Mouse (Mus musculus) MEL (cell line): ENCODE results near the gene Gm11985. TPM values are rescaled to one million over a fixed set of nuclear protein-coding genes. Genes with fewer than 3 reads are reported as not detected.

Experiments used
- DNase-seq: peaks from one replicate; pipeline ENCODE4 v3.0.0; 2011; ENCODE audit warnings: low read depth, low spot score
- H3K27ac ChIP-seq: 2 replicates; pipeline ENCODE4 v1.5.1; 2012; ENCODE audit warnings: low read depth, mild to moderate bottlenecking, control low read depth, low read length, moderate library complexity; ENCODE audit not compliant: control insufficient read depth
- H3K27me3 ChIP-seq, 2 experiments: fragments of 150-350 bp in 1 of 2; sonication (generic) in 1 of 2; 2 replicates each; pipeline ENCODE4 v1.6.1; 2012; ENCODE audit warnings: low read length in 2 of 2, mild to moderate bottlenecking in 2 of 2, improper control_type of control experiment in 1 of 2, moderate library complexity in 1 of 2; ENCODE audit not compliant: insufficient read depth in 2 of 2, control insufficient read depth in 1 of 2
- H3K36me3 ChIP-seq, 2 experiments: 2 replicates each; pipeline ENCODE4 v1.6.1; 2012 to 2014; ENCODE audit warnings: low read length in 2 of 2, improper control_type of control experiment in 1 of 2, inconsistent platforms in 1 of 2, mild to moderate bottlenecking in 1 of 2; ENCODE audit not compliant: insufficient read depth in 2 of 2, control insufficient read depth in 1 of 2
- H3K4me1 ChIP-seq, 2 experiments: fragments of 150-350 bp in 1 of 2; sonication (generic) in 1 of 2; 2 replicates each; pipeline ENCODE4 v1.6.1; 2012; ENCODE audit warnings: low read length in 2 of 2, improper control_type of control experiment in 1 of 2, mild to moderate bottlenecking in 1 of 2; ENCODE audit not compliant: insufficient read depth in 2 of 2, control insufficient read depth in 1 of 2
- H3K4me3 ChIP-seq, 2 experiments: fragments of 150-350 bp in 1 of 2; sonication (generic) in 1 of 2; 2 replicates each; pipeline ENCODE4 v1.5.1; 2012; ENCODE audit warnings: low read depth in 2 of 2, low read length in 2 of 2, mild to moderate bottlenecking in 2 of 2, moderate library complexity in 2 of 2, control low read depth in 1 of 2, improper control_type of control experiment in 1 of 2; ENCODE audit not compliant: control insufficient read depth in 1 of 2, insufficient read depth in 1 of 2
- H3K79me2 ChIP-seq: 2 replicates; pipeline ENCODE4 v1.6.1; 2012; ENCODE audit warnings: mild to moderate bottlenecking, low read length, moderate library complexity; ENCODE audit not compliant: control insufficient read depth, poor library complexity, insufficient read depth
- H3K9ac ChIP-seq: 2 replicates; pipeline ENCODE4 v1.6.1; 2012; ENCODE audit warnings: low read depth, mild to moderate bottlenecking, control low read depth, low read length, moderate library complexity; ENCODE audit not compliant: control insufficient read depth, poor library complexity, severe bottlenecking
- H3K9me3 ChIP-seq: fragments of 150-350 bp; sonication (generic); replicated peaks from 2 replicates; pipeline ENCODE4 v1.6.1; 2012; ENCODE audit warnings: mild to moderate bottlenecking, low read length, improper control_type of control experiment, moderate library complexity; ENCODE audit not compliant: insufficient read depth
- BHLHE40 ChIP-seq: IDR thresholded peaks from 2 replicates; pipeline ENCODE4 v1.6.1; 2012; ENCODE audit warnings: low read depth, mild to moderate bottlenecking, inconsistent platforms, low read length, improper control_type of control experiment, borderline replicate concordance
- CHD1 ChIP-seq: IDR thresholded peaks from 2 replicates; pipeline ENCODE4 v1.6.1; 2012; ENCODE audit warnings: low read depth, mild to moderate bottlenecking, inconsistent platforms, low read length, improper control_type of control experiment
- CTCF ChIP-seq, 3 experiments: IDR thresholded peaks in 2 of 3; conservative IDR thresholded peaks in 1 of 3; 2 replicates each; pipeline ENCODE4 v1.5.1; 2011 to 2012; ENCODE audit warnings: low read length in 3 of 3, low read depth in 2 of 3, mild to moderate bottlenecking in 2 of 3, improper control_type of control experiment in 1 of 3, inconsistent platforms in 1 of 3, mixed read lengths in 1 of 3, moderate library complexity in 1 of 3; ENCODE audit not compliant: control insufficient read depth in 1 of 3, insufficient read depth in 1 of 3, poor library complexity in 1 of 3, severe bottlenecking in 1 of 3
- ELF1 ChIP-seq: IDR thresholded peaks from 2 replicates; pipeline ENCODE4 v1.6.1; 2014; ENCODE audit warnings: low read depth, mild to moderate bottlenecking, inconsistent platforms, low read length, improper control_type of control experiment, moderate library complexity
- HCFC1 ChIP-seq: IDR thresholded peaks from 2 replicates; pipeline ENCODE4 v1.6.1; 2012; ENCODE audit warnings: low read depth, mild to moderate bottlenecking, inconsistent platforms, low read length, improper control_type of control experiment, moderate library complexity
- KAT2A ChIP-seq: conservative IDR thresholded peaks from 2 replicates; pipeline ENCODE4 v1.6.1; 2012; ENCODE audit warnings: low read depth, low read length, improper control_type of control experiment, inconsistent platforms
- MEF2A ChIP-seq: IDR thresholded peaks from 2 replicates; pipeline ENCODE4 v1.6.1; 2014; ENCODE audit warnings: low read depth, mild to moderate bottlenecking, inconsistent platforms, low read length, improper control_type of control experiment; ENCODE audit not compliant: poor library complexity, insufficient replicate concordance, severe bottlenecking; ENCODE audit errors: extremely low read depth
- MYB ChIP-seq: IDR thresholded peaks from 2 replicates; pipeline ENCODE4 v1.6.1; 2011; ENCODE audit warnings: mild to moderate bottlenecking, low read depth, low read length, improper control_type of control experiment
- NRF1 ChIP-seq: IDR thresholded peaks from 2 replicates; pipeline ENCODE4 v1.6.1; 2014; ENCODE audit warnings: low read depth, mild to moderate bottlenecking, inconsistent platforms, low read length, improper control_type of control experiment, moderate library complexity; ENCODE audit not compliant: poor library complexity, insufficient read depth, severe bottlenecking
- POLR2AphosphoS5 ChIP-seq: IDR thresholded peaks from 2 replicates; pipeline ENCODE4 v1.6.1; 2012; ENCODE audit warnings: low read depth, borderline replicate concordance, mild to moderate bottlenecking, inconsistent platforms, low read length, moderate library complexity, mixed read lengths
- RAD21 ChIP-seq: IDR thresholded peaks from 2 replicates; pipeline ENCODE4 v1.6.1; 2011; ENCODE audit warnings: mild to moderate bottlenecking, low read depth, low read length, improper control_type of control experiment
- SIN3A ChIP-seq: IDR thresholded peaks from 2 replicates; pipeline ENCODE4 v1.6.1; 2012; ENCODE audit warnings: low read length, improper control_type of control experiment, inconsistent platforms
- TCF12 ChIP-seq: IDR thresholded peaks from 2 replicates; pipeline ENCODE4 v1.6.1; 2014; ENCODE audit warnings: low read depth, mild to moderate bottlenecking, inconsistent platforms, low read length, improper control_type of control experiment, moderate library complexity
- USF1 ChIP-seq: IDR thresholded peaks from 2 replicates; pipeline ENCODE4 v1.6.1; 2014; ENCODE audit warnings: low read depth, mild to moderate bottlenecking, inconsistent platforms, low read length, improper control_type of control experiment, moderate library complexity
- USF2 ChIP-seq, 2 experiments: IDR thresholded peaks; 2 replicates each; pipeline ENCODE4 v1.6.1; 2011 to 2012; ENCODE audit warnings: improper control_type of control experiment in 2 of 2, low read length in 2 of 2, borderline replicate concordance in 1 of 2, inconsistent platforms in 1 of 2, low read depth in 1 of 2, mild to moderate bottlenecking in 1 of 2; ENCODE audit not compliant: insufficient read depth in 1 of 2
- ZKSCAN1 ChIP-seq: IDR thresholded peaks from 2 replicates; pipeline ENCODE4 v1.6.1; 2012; ENCODE audit warnings: low read depth, mild to moderate bottlenecking, inconsistent platforms, low read length, improper control_type of control experiment, moderate library complexity
- polyA plus RNA-seq, 2 experiments: library from polyadenylated mRNA; stranded (reverse) in 1 of 2; unstranded in 1 of 2; fragments of >175 nt in 1 of 2; fragments of >200 nt in 1 of 2; gene quantifications; 2 replicates each; pipeline versions ENCODE4 v1.2.1 to v1.2.4; 2012; ENCODE audit warnings: low replicate concordance in 2 of 2, low read depth in 1 of 2; ENCODE audit not compliant: insufficient read length in 2 of 2, insufficient read depth in 1 of 2, missing spikeins in 1 of 2
- total RNA-seq: library from RNA; depleted of rRNA; stranded (reverse); fragments of 300-350 nt; gene quantifications from 2 replicates; pipeline ENCODE4 v1.2.3, GENCODE M21; 2012

The Gm11985 gene
- total and polyA plus RNA-seq, 3 experiments, result not detected

DNA sequence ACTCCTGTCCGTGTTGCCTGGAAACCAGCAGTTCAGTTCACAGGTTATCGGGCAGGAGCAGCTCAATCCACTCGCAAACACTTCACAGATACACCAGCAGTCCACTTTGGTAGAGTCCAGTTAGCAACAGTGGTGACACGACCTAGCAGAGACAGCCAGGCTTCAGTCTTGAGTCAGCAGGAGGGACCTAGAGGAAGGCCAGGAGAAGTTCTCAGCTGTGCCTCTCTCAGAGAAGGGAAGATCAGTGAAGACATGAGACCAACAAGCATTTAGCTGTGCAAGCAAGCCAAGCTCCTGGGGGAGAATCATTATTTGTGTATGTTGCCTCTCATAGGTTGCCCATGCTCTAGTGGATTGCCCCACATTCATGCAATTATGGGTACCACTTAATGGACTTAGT lies 39.7 kb upstream of the Gm11985 start:
- no peak overlapping the region for H3K9ac ChIP-seq
- no peaks in the 10 kb centered on the region for H3K36me3 ChIP-seq
- no peak for DNase-seq
- no peak overlapping the region for H3K4me3 ChIP-seq
- no peaks in the 10 kb centered on the region for H3K79me2 ChIP-seq
- no peak for TF ChIP-seq NRF1
- TF ChIP-seq ZKSCAN1, result no peak
- no peak for TF ChIP-seq HCFC1
- TF ChIP-seq USF1, result no peak
- TF ChIP-seq USF2 (IDR thresholded peaks at IDR 0.05; ENCODE audit: borderline replicate concordance in 1 of 2, insufficient read depth in 1 of 2, low read depth in 1 of 2, low read length in 2 of 2), result no peak
- TF ChIP-seq SIN3A, result no peak
- TF ChIP-seq ELF1, result no peak
- TF ChIP-seq CHD1, result no peak
- no peak for TF ChIP-seq KAT2A
- no peak for TF ChIP-seq RAD21
- TF ChIP-seq BHLHE40, result no peak
- no peak for TF ChIP-seq TCF12
- TF ChIP-seq POLR2AphosphoS5, result no peak
- no peak for TF ChIP-seq MYB
- TF ChIP-seq CTCF (IDR thresholded peaks at IDR 0.05 in 2 of 3, conservative IDR thresholded peaks at IDR 0.05 in 1 of 3; ENCODE audit: control insufficient read depth in 1 of 3, insufficient read depth in 1 of 3, low read depth in 2 of 3, low read length in 3 of 3, poor library complexity in 1 of 3, severe bottlenecking in 1 of 3), result no peak
- no peaks in the 10 kb centered on the region for H3K4me1 ChIP-seq
- H3K27ac ChIP-seq, result no peak overlapping the region
- no peaks in the 10 kb centered on the region for H3K9me3 ChIP-seq
- no peaks in the 10 kb centered on the region for H3K27me3 ChIP-seq

DNA sequence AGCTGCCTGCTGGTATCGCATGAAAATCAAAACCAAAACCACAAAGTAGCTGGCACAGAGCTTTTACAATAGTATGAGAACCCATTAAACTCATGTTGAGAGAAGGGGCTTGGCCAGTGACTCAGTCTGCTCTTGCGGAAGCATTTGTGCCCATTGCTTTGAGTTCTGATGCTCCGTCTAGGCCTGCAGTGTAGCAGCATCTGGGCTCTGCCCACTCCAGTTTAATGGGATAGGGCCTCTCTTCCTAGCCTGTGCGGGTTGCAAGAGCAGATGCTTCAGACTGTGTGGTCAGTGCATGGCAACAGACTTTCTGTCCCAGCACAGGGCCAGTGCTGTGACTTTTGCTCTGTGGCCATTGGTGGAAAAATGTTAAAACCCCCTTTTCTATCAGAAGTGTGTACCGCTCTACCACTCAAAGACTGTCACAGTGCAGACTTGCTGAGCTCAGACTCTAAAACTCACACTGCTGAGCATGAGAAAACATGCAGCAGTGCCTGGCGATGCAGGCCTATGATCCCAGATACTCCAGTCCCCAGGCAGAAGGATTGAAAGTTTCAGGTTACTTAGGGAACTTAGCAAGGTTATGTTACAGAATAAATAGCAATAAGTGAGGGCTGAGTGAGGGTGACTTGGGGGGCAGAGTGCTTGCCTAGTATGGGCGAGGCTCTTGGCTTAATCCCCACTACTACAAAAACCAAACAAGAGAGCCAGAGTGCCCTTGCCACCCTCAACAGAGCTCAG lies 38.6 kb upstream of the Gm11985 start:
- H3K4me3 ChIP-seq, result no peak overlapping the region
- no peak overlapping the region for H3K27ac ChIP-seq
- no peak for TF ChIP-seq SIN3A
- TF ChIP-seq ZKSCAN1, result no peak
- no peak for TF ChIP-seq MEF2A
- H3K9ac ChIP-seq, result no peak overlapping the region
- no peaks in the 10 kb centered on the region for H3K27me3 ChIP-seq
- no peaks in the 10 kb centered on the region for H3K79me2 ChIP-seq
- DNase-seq, result no peak
- H3K9me3 ChIP-seq, result no peaks in the 10 kb centered on the region
- H3K4me1 ChIP-seq, result no peaks in the 10 kb centered on the region
- no peaks in the 10 kb centered on the region for H3K36me3 ChIP-seq
